In genomic region chr2:102662911-102663310, GRCm38 (mm10) we compare ENCODE assay signal across 15 mouse cellular contexts. TPM values are rescaled to one million over a fixed set of nuclear protein-coding genes. Genes with fewer than 3 reads are reported as not detected.
A peak's percentile ranks its signal among the peaks of the same experiment; 100 is the strongest.
DNase-seq lines count a peak whose midpoint lies in the region; ATAC-seq and TF ChIP-seq lines count a peak whose summit lies in the region.
"Had no signal": no experiment of that assay in that cellular context is flagged by ENCODE, and none has a peak within 500 bp of the region (broad histone marks: within the 10 kb centered on the region; RNA-seq: fewer than 3 reads in every experiment).

No protein-coding gene starts in this region.

- H3K4me1 ChIP-seq in lung, postnatal 0 days (ENCODE audit: insufficient read depth, low read depth, low read length): no peaks in the 10 kb centered on the region
- peaks cover 21% of the 10 kb centered on the region for H3K4me1 ChIP-seq in forebrain, postnatal 0 days (ENCODE audit: insufficient read depth)
- peaks cover 22% of the 10 kb centered on the region for H3K4me1 ChIP-seq in midbrain, embryonic 11.5 days (ENCODE audit: control insufficient read depth, insufficient read depth, low read length)
- peaks cover 54% of the 10 kb centered on the region for H3K4me1 ChIP-seq in neural tube, embryonic 15.5 days
- H3K4me1 ChIP-seq in kidney, adult 2 months (ENCODE audit: control insufficient read depth, insufficient read depth, low read length): no peaks in the 10 kb centered on the region

- H3K4me2 ChIP-seq in lung, postnatal 0 days (replicated peaks; ENCODE audit: low read depth, low read length): no peak overlapping the region
- peak overlapping the region; percentile 88 for H3K4me2 ChIP-seq in forebrain, postnatal 0 days (ENCODE audit: low read depth)
- peak overlapping the region; percentile 77 for H3K4me2 ChIP-seq in midbrain, embryonic 11.5 days
- peak overlapping the region; percentile 83 for H3K4me2 ChIP-seq in neural tube, embryonic 15.5 days
- H3K4me2 ChIP-seq: liver, embryonic 11.5 days had no signal

- no peak for TF ChIP-seq CTCF in lung, postnatal 0 days (IDR thresholded peaks at IDR 0.05)
- no peak for TF ChIP-seq CTCF in forebrain, postnatal 0 days (IDR thresholded peaks at IDR 0.05; ENCODE audit: low read depth)
- no peak for TF ChIP-seq CTCF in kidney, adult 2 months (conservative IDR thresholded peaks at IDR 0.05; ENCODE audit: insufficient read depth, insufficient read length, low read depth, low read length)

- H3K27ac ChIP-seq in lung, postnatal 0 days (ENCODE audit: low read length): peak overlapping the region; percentile 14; the same call in 1 of the 2 replicates
- no peak overlapping the region for H3K27ac ChIP-seq in forebrain, postnatal 0 days (ENCODE audit: low read depth, low read length)
- peak overlapping the region; percentile 70 for H3K27ac ChIP-seq in midbrain, embryonic 11.5 days (ENCODE audit: low read depth, low read length)
- H3K27ac ChIP-seq in neural tube, embryonic 15.5 days (replicated peaks): peak overlapping the region; percentile 96
- no peak overlapping the region for H3K27ac ChIP-seq in kidney, adult 2 months (ENCODE audit: insufficient read depth, low read depth, low read length)

- no peak overlapping the region for H3K9ac ChIP-seq in lung, postnatal 0 days (replicated peaks; ENCODE audit: low read depth)
- H3K9ac ChIP-seq in forebrain, postnatal 0 days: no peak overlapping the region
- peak overlapping the region; percentile 24; the same call in 1 of the 2 replicates for H3K9ac ChIP-seq in midbrain, embryonic 11.5 days (ENCODE audit: low read length)
- 0 out of 2 replicates have a peak overlapping the region, but pooled peaks have one; percentile 10 for H3K9ac ChIP-seq in neural tube, embryonic 15.5 days (replicated peaks)

- H3K9me3 ChIP-seq in lung, postnatal 0 days (ENCODE audit: low read length): no peaks in the 10 kb centered on the region
- H3K9me3 ChIP-seq in forebrain, postnatal 0 days (ENCODE audit: low read length): no peaks in the 10 kb centered on the region
- H3K9me3 ChIP-seq in midbrain, embryonic 11.5 days (ENCODE audit: control insufficient read depth, low read length): no peaks in the 10 kb centered on the region
- H3K9me3 ChIP-seq in neural tube, embryonic 15.5 days (replicated peaks): no peaks in the 10 kb centered on the region

- DNase-seq in lung, postnatal 0 days (ENCODE audit: low spot score): no peak
- no peak for DNase-seq in lung, postnatal 36 days
- peak; percentile 27 for DNase-seq in forebrain, postnatal 0 days
- DNase-seq in midbrain, embryonic 11.5 days (ENCODE audit: low spot score, missing footprints): no peak
- no peak for DNase-seq in kidney, postnatal 25 days
- DNase-seq in urinary bladder, adult 2 months (ENCODE audit: low spot score): no peak
- no peak for DNase-seq in kidney, adult 2 months
- DNase-seq: cerebellum, adult 11-12 months; kidney, adult 8-10 months; lung, postnatal 10 days; right cerebral cortex, postnatal 4 days had no signal

- TF ChIP-seq POLR2A in kidney, adult 2 months (IDR thresholded peaks at IDR 0.05; ENCODE audit: low read depth, low read length): no peak

- no peaks in the 10 kb centered on the region for H3K36me3 ChIP-seq in lung, postnatal 0 days (ENCODE audit: insufficient read depth, low read length)
- no peaks in the 10 kb centered on the region for H3K36me3 ChIP-seq in forebrain, postnatal 0 days (ENCODE audit: insufficient read depth)
- H3K36me3 ChIP-seq in midbrain, embryonic 11.5 days (ENCODE audit: control insufficient read depth, insufficient read depth, low read length): no peaks in the 10 kb centered on the region
- no peaks in the 10 kb centered on the region for H3K36me3 ChIP-seq in neural tube, embryonic 15.5 days
- H3K36me3 ChIP-seq in kidney, adult 2 months (ENCODE audit: control insufficient read depth, insufficient read depth, low read length): no peaks in the 10 kb centered on the region
- H3K36me3 ChIP-seq: G1E had no signal

- no peak for TF ChIP-seq EP300 in lung, postnatal 0 days (IDR thresholded peaks at IDR 0.05)

- H3K27me3 ChIP-seq in lung, postnatal 0 days (replicated peaks; ENCODE audit: insufficient read depth, low read length): peaks cover 19% of the 10 kb centered on the region
- no peaks in the 10 kb centered on the region; the same call in 1 of the 2 replicates for H3K27me3 ChIP-seq in forebrain, postnatal 0 days (ENCODE audit: insufficient read depth, low read length)
- peaks cover 3% of the 10 kb centered on the region; the same call in 1 of the 2 replicates for H3K27me3 ChIP-seq in midbrain, embryonic 11.5 days (ENCODE audit: control insufficient read depth, insufficient read depth, low read length)
- H3K27me3 ChIP-seq in neural tube, embryonic 15.5 days (replicated peaks): no peaks in the 10 kb centered on the region
- no peaks in the 10 kb centered on the region for H3K27me3 ChIP-seq in kidney, adult 2 months (replicated peaks; ENCODE audit: control insufficient read depth, insufficient read depth, low read length)

- WGBS in lung, postnatal 0 days: 58% methylated on average over 9 of the region's 9 CpGs
- WGBS in forebrain, postnatal 0 days: 17% methylated on average over 9 of the region's 9 CpGs
- WGBS in midbrain, embryonic 11.5 days: 57% methylated on average over 9 of the region's 9 CpGs
- WGBS in neural tube, embryonic 15.5 days: 25% methylated on average over 9 of the region's 9 CpGs
- 59% methylated on average over 9 of the region's 9 CpGs for WGBS in kidney, adult 2 months

- no peak overlapping the region for H3K4me3 ChIP-seq in lung, postnatal 0 days (ENCODE audit: low read depth, low read length)
- H3K4me3 ChIP-seq in forebrain, postnatal 0 days (ENCODE audit: low read depth, low read length): peak overlapping the region; percentile 9; the same call in 1 of the 2 replicates
- no peak overlapping the region for H3K4me3 ChIP-seq in midbrain, embryonic 11.5 days (ENCODE audit: low read depth, low read length)
- peak overlapping the region; percentile 66 for H3K4me3 ChIP-seq in neural tube, embryonic 15.5 days (replicated peaks)
- no peak overlapping the region for H3K4me3 ChIP-seq in kidney, adult 2 months (ENCODE audit: insufficient read depth, low read depth, low read length)

- no peak for ATAC-seq in lung, postnatal 0 days
- no peak for ATAC-seq in forebrain, postnatal 0 days
- no peak for ATAC-seq in midbrain, embryonic 11.5 days (ENCODE audit: low FRiP score)
- 0 out of 2 replicates have a peak, but pooled peaks have one; percentile 18 for ATAC-seq in neural tube, embryonic 15.5 days (ENCODE audit: low FRiP score)

RNA-seq across cellular contexts. Expression of gene Slc1a2, which starts 4.5 kb away (rescaled TPM):
- polyA plus RNA-seq in lung, postnatal 0 days (2015; fragmentation: Nextera tagmentation; extraction: Ambion mirVana): 0.50 and 0.87 TPM in 2 replicates
- 77.1 and 82.0 TPM in 2 replicates for total RNA-seq in forebrain, postnatal 0 days (2014; rRNA removed)
- polyA plus RNA-seq in forebrain, postnatal 0 days (2015; fragmentation: Nextera tagmentation; extraction: Ambion mirVana): 8.0 and 18.4 TPM in 2 replicates
- 15.7 and 16.0 TPM in 2 replicates for polyA plus RNA-seq in midbrain, embryonic 11.5 days (2014; fragmentation: Nextera tagmentation; extraction: Ambion mirVana)
- polyA plus RNA-seq in neural tube, embryonic 15.5 days (2015; fragmentation: Nextera tagmentation; extraction: Ambion mirVana): 19.6 and 22.3 TPM in 2 replicates
- polyA plus RNA-seq in urinary bladder, adult 2 months (2012; rRNA removed): 0.13 and 0.17 TPM in 2 replicates
- polyA plus RNA-seq in kidney, adult 2 months (2012; rRNA removed): 1.5 and 1.6 TPM in 2 replicates
- total RNA-seq: hematopoietic stem cell, adult 5-6 weeks had no signal
- polyA plus RNA-seq: G1E had no signal

Comparison
In these comparisons a context has a peak if more than half of its experiments do, and no peak if none do; other contexts are left out.
1. H3K27ac ChIP-seq: peak in lung, postnatal 0 days (single experiment), midbrain, embryonic 11.5 days (single experiment) and neural tube, embryonic 15.5 days (single experiment); none in forebrain, postnatal 0 days (single experiment) and kidney, adult 2 months (single experiment).
2. H3K4me3 ChIP-seq: peak in forebrain, postnatal 0 days (single experiment) and neural tube, embryonic 15.5 days (single experiment); none in lung, postnatal 0 days (single experiment), midbrain, embryonic 11.5 days (single experiment) and kidney, adult 2 months (single experiment).
3. H3K9ac ChIP-seq: peak in midbrain, embryonic 11.5 days (single experiment) and neural tube, embryonic 15.5 days (single experiment); none in lung, postnatal 0 days (single experiment) and forebrain, postnatal 0 days (single experiment).